Mouse (Mus musculus) hindbrain, embryonic 15.5 days (tissue): ENCODE data around the gene Cul7. TPM values are rescaled to one million over a fixed set of nuclear protein-coding genes. Genes with fewer than 3 reads are reported as not detected.

ENCODE experiments used
- ATAC-seq: fragments of 200-750 bp; cut with Nextera tagmentation; 2 replicates; pipeline ENCODE4 v1.8.0; 2017; ENCODE audit warnings: low read depth, moderate number of reproducible peaks, moderate TSS enrichment; ENCODE audit not compliant: low FRiP score
- H3K27ac ChIP-seq: fragments of 300-500 bp; sonication (generic); replicated peaks from 2 replicates; pipeline ENCODE4 v1.5.1; 2015; ENCODE audit warnings: mild to moderate bottlenecking, inconsistent platforms
- H3K27me3 ChIP-seq: fragments of 300-500 bp; sonication (generic); 2 replicates; pipeline ENCODE4 v1.6.1; 2015; ENCODE audit warnings: control low read depth, inconsistent platforms
- H3K36me3 ChIP-seq: fragments of 300-500 bp; sonication (generic); 2 replicates; pipeline ENCODE4 v1.6.1; 2015; ENCODE audit warnings: control low read depth, inconsistent platforms
- H3K4me1 ChIP-seq: fragments of 300-500 bp; sonication (generic); replicated peaks from 2 replicates; pipeline ENCODE4 v1.6.1; 2015; ENCODE audit warnings: control low read depth, inconsistent platforms
- H3K4me2 ChIP-seq: fragments of 300-500 bp; sonication (generic); 2 replicates; pipeline ENCODE4 v1.6.1; 2015; ENCODE audit warnings: moderate library complexity, mild to moderate bottlenecking, inconsistent platforms
- H3K4me3 ChIP-seq: fragments of 300-500 bp; sonication (generic); 2 replicates; pipeline ENCODE4 v1.5.1; 2015; ENCODE audit warnings: mild to moderate bottlenecking, inconsistent platforms
- H3K9ac ChIP-seq: fragments of 300-500 bp; sonication (generic); 2 replicates; pipeline ENCODE4 v1.6.1; 2015; ENCODE audit warnings: inconsistent platforms
- H3K9me3 ChIP-seq: fragments of 300-500 bp; sonication (generic); 2 replicates; pipeline ENCODE4 v1.6.1; 2016; ENCODE audit warnings: control low read depth, inconsistent platforms
- WGBS: fragments of 180-500 bp; shearing (Covaris S2); methylation state at CpG from one replicate; pipeline ENCODE4 v1.1.7; 2015; 5-methylcytosine and 5-hydroxymethylcytosine counted together
- polyA plus RNA-seq: library from polyadenylated mRNA; unstranded; fragments of >200 nt; fragmentation: Nextera tagmentation; extraction: Ambion mirVana; gene quantifications from 2 replicates; pipeline ENCODE4 v1.2.1, GENCODE M21; 2015

Gene Cul7
- 38.4 and 43.8 TPM in 2 replicates for polyA plus RNA-seq

DNA sequence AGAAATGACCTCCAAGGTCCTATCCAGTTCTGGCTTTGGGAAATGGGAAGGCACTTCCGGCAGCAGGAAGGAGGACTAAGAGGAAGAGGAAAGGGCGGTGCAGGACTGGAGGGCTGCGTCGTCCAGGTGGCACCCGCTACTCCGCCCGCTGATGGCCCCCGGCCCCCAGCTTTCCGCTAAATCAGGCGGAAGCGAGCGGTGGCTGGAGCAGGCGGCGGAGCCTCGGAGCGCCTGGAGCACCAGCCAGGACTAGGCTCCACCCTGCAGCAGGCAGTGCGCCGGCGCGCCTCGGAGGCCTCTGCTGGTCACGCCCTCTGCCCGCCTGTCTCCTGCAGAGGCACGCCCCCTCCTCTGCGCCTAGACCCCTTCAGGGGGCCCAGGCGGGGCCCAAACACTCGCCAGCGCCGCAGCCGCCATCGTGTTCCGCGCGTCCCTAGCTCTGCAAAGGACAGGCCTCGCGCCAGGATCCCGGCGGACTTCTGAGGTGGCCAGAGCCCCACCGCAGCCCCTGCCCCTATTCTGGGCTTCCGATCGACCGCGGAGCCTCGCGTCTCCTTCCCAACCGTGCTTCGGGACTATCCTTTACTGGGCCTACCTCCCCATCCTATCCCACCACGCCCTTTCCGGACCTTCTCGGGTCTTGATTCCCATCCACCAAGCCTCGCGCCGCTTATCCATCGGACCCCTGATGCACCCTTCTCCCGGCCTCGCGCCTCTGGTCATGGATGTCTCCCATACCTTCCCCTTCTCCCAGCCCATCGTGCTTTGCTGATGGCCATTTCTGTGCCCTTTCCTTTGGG lies at the start of gene Cul7:
Gene Cul7, plus strand, starts transcription at position 106 of the 800 bp plus-strand sequence.
- peak within 1 kb of the TSS; percentile 57 for H3K4me3 ChIP-seq
- H3K9me3 ChIP-seq: no peaks in the 10 kb centered on the region
- H3K27me3 ChIP-seq: no peaks in the 10 kb centered on the region
- peaks cover 31% of the 10 kb centered on the region for H3K36me3 ChIP-seq
- H3K27ac ChIP-seq: peak within 1 kb of the TSS; percentile 95
- peaks cover 44% of the 10 kb centered on the region for H3K4me1 ChIP-seq
- peak within 1 kb of the TSS; percentile 86 for H3K9ac ChIP-seq
- ATAC-seq: peak; percentile 95
- peak within 1 kb of the TSS; percentile 90 for H3K4me2 ChIP-seq
- under 1% methylated on average over 49 of the region's 58 CpGs for WGBS

DNA sequence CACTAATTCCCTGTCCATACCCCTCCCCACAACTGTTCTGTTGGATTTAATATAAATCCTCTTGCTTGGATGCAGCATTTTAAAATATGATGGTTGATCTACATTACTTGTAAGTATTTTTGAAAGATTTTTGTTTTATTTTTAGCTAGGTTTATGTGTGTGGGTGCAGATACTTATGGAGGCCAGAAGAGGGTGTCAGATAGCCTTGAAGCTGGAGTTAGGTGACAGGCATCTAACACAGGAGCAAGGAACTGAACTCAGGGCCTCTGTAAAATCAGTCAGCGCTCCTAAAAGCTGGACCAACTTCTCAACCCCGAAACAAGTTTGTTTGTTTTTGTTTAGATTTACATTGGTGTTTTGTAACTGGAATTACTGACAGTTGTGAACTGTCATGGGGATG lies 49.6 kb upstream of the Cul7 start:
- 93% methylated on average over 2 of the region's 2 CpGs for WGBS
- no peak overlapping the region for H3K4me2 ChIP-seq

DNA sequence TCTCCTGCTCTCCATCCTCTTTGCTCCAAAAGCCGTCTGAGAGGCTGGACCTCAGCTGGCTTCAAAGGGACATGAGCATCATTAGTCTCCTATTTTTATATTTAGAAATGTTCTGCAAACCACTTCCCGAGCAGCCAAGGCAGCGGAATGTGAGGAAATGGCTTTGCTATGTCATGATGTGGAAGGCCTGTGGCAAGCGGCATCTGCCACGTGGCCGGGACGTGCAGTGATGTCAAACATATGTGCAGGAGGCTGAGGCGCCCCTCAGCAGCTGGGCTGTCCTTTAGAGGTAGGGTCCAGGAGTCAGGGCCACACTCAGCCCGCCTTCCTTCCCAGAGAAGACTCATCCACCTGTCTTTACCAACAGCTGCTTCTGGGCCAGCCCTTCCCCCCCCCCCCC lies 47.9 kb upstream of the Cul7 start:
- H3K27ac ChIP-seq: no peak overlapping the region
- no peak overlapping the region for H3K9ac ChIP-seq
- ATAC-seq: no peak
- H3K4me3 ChIP-seq: no peak overlapping the region
- H3K36me3 ChIP-seq: no peaks in the 10 kb centered on the region
- no peaks in the 10 kb centered on the region for H3K27me3 ChIP-seq
- H3K4me1 ChIP-seq: peaks cover 14% of the 10 kb centered on the region
- no peaks in the 10 kb centered on the region for H3K9me3 ChIP-seq
- no peak overlapping the region for H3K4me2 ChIP-seq
- WGBS: 87% methylated on average over 9 of the region's 9 CpGs

More for the DNA sequence above, 49.6 kb upstream of the Cul7 start:
- Histone ChIP-seq H3K27ac (no peak overlapping the region), H3K4me1 (peaks cover 8% of the 10 kb centered on the region), H3K36me3 (no peaks in the 10 kb centered on the region), H3K9me3 (no peaks in the 10 kb centered on the region), H3K4me3 (no peak overlapping the region), H3K27me3 (no peaks in the 10 kb centered on the region), H3K9ac (no peak overlapping the region)
- ATAC-seq: no peak

DNA sequence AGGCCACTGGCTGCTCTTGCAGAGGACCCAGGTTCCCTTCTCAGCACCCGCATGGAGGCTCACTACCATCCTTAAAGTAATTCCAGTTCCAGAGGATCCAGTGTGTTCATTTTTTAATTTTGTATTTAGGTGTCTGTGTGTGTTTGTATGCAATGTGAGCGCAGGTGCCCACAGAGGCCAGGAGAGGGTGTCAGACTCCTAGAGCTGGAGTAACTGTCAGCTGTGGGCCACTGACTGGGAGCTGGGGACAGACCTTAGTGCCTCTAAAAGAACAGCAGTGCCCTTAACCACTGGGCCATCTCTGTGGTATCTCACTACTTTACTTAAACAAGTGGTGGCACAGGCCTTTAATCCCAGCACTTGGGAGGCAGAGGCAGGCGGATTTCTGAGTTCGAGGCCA lies 46.9 kb upstream of the Cul7 start:
- H3K4me2 ChIP-seq: no peak overlapping the region
- no peaks in the 10 kb centered on the region for H3K36me3 ChIP-seq
- H3K4me1 ChIP-seq: peaks cover 20% of the 10 kb centered on the region
- no peaks in the 10 kb centered on the region for H3K27me3 ChIP-seq
- H3K27ac ChIP-seq: no peak overlapping the region
- no peak for ATAC-seq
- H3K4me3 ChIP-seq: no peak overlapping the region
- H3K9me3 ChIP-seq: no peaks in the 10 kb centered on the region
- 98% methylated on average over 4 of the region's 4 CpGs for WGBS
- no peak overlapping the region for H3K9ac ChIP-seq

- Histone ChIP-seq H3K4me2 (no peak overlapping the region), H3K27me3 (no peaks in the 10 kb centered on the region), H3K36me3 (no peaks in the 10 kb centered on the region), H3K9ac (no peak overlapping the region), H3K9me3 (no peaks in the 10 kb centered on the region), H3K4me3 (no peak overlapping the region), H3K27ac (no peak overlapping the region), H3K4me1 (peaks cover 25% of the 10 kb centered on the region)
- 37% methylated on average over 5 of the region's 5 CpGs for WGBS
- no peak for ATAC-seq
Observed at GRCm38 (mm10) chr17:46605126-46605525, 45.0 kb upstream of the Cul7 start.

- H3K4me3 ChIP-seq: no peak overlapping the region
- H3K4me1 ChIP-seq: peaks cover 25% of the 10 kb centered on the region
- ATAC-seq: no peak
- H3K9me3 ChIP-seq: no peaks in the 10 kb centered on the region
- no peaks in the 10 kb centered on the region for H3K27me3 ChIP-seq
- H3K27ac ChIP-seq: no peak overlapping the region
- no peaks in the 10 kb centered on the region for H3K36me3 ChIP-seq
- H3K9ac ChIP-seq: no peak overlapping the region
- no peak overlapping the region for H3K4me2 ChIP-seq
- WGBS: 75% methylated on average over 12 of the region's 12 CpGs
Observed at GRCm38 (mm10) chr17:46605987-46606386, 44.1 kb upstream of the Cul7 start.

DNA sequence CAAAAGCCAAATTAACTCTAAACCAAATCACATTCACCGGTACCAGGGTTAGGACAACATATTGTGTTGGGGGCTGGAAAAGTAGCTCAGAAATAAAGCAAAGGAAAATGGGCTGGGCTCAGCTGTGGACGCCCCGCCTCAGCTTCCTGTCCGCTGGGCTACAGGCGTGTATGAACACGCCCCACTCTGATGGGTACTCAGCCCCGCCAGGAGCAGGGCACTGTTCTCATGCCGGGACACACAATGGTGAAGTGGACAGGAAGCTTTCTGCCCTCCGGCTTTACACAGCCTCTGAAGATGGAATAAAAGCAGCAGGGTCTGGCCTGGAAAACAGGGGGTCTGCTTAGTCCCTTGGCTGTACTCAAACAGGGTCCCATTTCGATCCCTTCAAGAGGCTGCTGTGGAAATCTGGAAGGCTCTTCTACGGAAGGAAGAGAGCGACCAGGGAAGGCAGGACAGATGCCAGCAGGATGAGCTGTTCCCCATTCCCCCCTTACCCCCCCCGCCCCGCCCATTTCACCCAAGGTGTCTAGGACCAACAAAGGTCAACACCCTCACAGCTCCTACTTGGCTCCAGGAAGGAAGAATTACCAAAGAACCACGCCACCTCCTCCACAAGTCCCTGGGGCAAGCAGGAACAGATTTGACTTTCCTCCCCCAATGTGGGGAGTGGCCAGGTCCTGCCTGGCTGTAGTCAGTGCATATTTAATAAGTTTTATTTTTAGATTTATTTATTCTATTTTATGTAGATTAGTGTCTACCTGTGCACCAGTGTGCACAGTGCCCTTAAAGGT lies 40.2 kb upstream of the Cul7 start:
- Histone ChIP-seq H3K9me3 (no peaks in the 10 kb centered on the region), H3K36me3 (no peaks in the 10 kb centered on the region), H3K4me2 (no peak overlapping the region), H3K4me3 (no peak overlapping the region), H3K9ac (no peak overlapping the region), H3K4me1 (peaks cover 38% of the 10 kb centered on the region), H3K27ac (no peak overlapping the region), H3K27me3 (no peaks in the 10 kb centered on the region)
- ATAC-seq: 0 out of 2 replicates have a peak, but pooled peaks have one; percentile 13
- 63% methylated on average over 15 of the region's 15 CpGs for WGBS

GRCm38 (mm10) chr17:46611316-46611715 lies 38.8 kb upstream of the Cul7 start:
- Histone ChIP-seq H3K27me3 (no peaks in the 10 kb centered on the region), H3K9me3 (no peaks in the 10 kb centered on the region), H3K36me3 (no peaks in the 10 kb centered on the region), H3K4me2 (no peak overlapping the region), H3K9ac (no peak overlapping the region), H3K4me3 (no peak overlapping the region), H3K4me1 (peaks cover 33% of the 10 kb centered on the region; the same call in 1 of the 2 replicates), H3K27ac (no peak overlapping the region)
- ATAC-seq: no peak
- 94% methylated on average over 6 of the region's 6 CpGs for WGBS

GRCm38 (mm10) chr17:46612189-46612588 lies 37.9 kb upstream of the Cul7 start:
- no peak overlapping the region for H3K9ac ChIP-seq
- peaks cover 34% of the 10 kb centered on the region for H3K4me1 ChIP-seq
- no peak overlapping the region for H3K4me2 ChIP-seq
- H3K36me3 ChIP-seq: no peaks in the 10 kb centered on the region
- no peaks in the 10 kb centered on the region for H3K27me3 ChIP-seq
- H3K4me3 ChIP-seq: no peak overlapping the region
- ATAC-seq: no peak
- no peaks in the 10 kb centered on the region for H3K9me3 ChIP-seq
- H3K27ac ChIP-seq: no peak overlapping the region
- 56% methylated on average over 2 of the region's 2 CpGs for WGBS

- Histone ChIP-seq H3K36me3 (no peaks in the 10 kb centered on the region), H3K4me1 (peaks cover 32% of the 10 kb centered on the region), H3K4me3 (no peak overlapping the region), H3K27ac (no peak overlapping the region), H3K9me3 (no peaks in the 10 kb centered on the region), H3K27me3 (no peaks in the 10 kb centered on the region), H3K4me2 (no peak overlapping the region), H3K9ac (no peak overlapping the region)
- no peak for ATAC-seq
- 37% methylated on average over 4 of the region's 4 CpGs for WGBS
Observed at GRCm38 (mm10) chr17:46612820-46613219, 37.3 kb upstream of the Cul7 start.

- Histone ChIP-seq H3K27me3 (no peaks in the 10 kb centered on the region), H3K9ac (no peak overlapping the region), H3K36me3 (no peaks in the 10 kb centered on the region), H3K9me3 (no peaks in the 10 kb centered on the region), H3K4me2 (no peak overlapping the region), H3K4me3 (no peak overlapping the region), H3K27ac (no peak overlapping the region), H3K4me1 (peaks cover 36% of the 10 kb centered on the region)
- 0 out of 2 replicates have a peak, but pooled peaks have one; percentile 21 for ATAC-seq
- 47% methylated on average over 3 of the region's 3 CpGs for WGBS
Observed at GRCm38 (mm10) chr17:46613229-46613628, 36.9 kb upstream of the Cul7 start.

DNA sequence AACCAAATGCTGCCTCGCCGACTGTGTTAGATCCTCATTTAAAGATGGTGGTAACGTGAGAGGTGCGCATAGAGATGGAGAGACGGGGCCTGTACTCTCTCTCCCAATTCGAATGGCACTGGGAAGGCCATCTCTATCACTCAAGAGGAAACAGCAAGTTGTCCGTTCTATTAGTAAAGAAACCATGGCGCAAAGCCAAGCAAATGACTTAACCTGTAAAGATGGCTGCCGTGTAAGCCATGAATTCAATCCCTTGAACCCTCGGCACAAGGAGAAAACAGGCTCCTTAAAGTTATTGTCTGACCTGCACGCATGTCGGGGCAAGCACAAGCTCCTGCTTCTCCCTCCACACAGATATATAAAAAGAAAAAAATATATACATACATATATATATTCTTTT lies 32.3 kb upstream of the Cul7 start:
- ATAC-seq: no peak
- no peaks in the 10 kb centered on the region for H3K9me3 ChIP-seq
- 62% methylated on average over 12 of the region's 12 CpGs for WGBS
- peak overlapping the region; percentile 63; the same call in 1 of the 2 replicates for H3K27ac ChIP-seq
- H3K4me2 ChIP-seq: no peak overlapping the region
- H3K4me3 ChIP-seq: no peak overlapping the region
- H3K36me3 ChIP-seq: no peaks in the 10 kb centered on the region
- H3K4me1 ChIP-seq: peaks cover 67% of the 10 kb centered on the region
- H3K9ac ChIP-seq: no peak overlapping the region
- no peaks in the 10 kb centered on the region for H3K27me3 ChIP-seq
